Mouse (Mus musculus): ENCODE data around the gene G6pdx. TPM values are rescaled to one million over a fixed set of nuclear protein-coding genes. Genes with fewer than 3 reads are reported as not detected.

The G6pdx gene
- polyA plus RNA-seq, 1 experiment, result 35.0 TPM

DNA sequence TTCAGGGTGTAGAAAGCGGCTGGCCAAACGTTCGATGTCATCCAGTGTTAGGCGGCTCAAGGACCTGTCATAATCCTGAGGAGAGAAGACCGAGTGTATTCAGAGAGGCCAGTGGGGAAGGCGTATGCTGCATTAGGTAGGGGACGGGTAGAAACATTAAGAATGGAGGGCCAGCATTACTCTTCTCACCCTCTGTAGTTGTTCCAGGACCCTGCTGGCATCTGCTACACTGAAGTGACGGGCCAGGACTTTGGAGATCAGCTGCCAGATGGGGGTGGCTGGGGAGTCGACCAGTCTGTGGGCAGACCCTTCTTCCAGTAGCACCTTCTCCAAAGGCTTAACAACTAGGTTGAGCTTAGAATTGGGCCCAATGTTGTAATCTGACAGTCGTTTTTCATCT is 61.5 kb downstream of the G6pdx start:
- Histone ChIP-seq H3K4me1 (ENCODE audit: control insufficient read depth, insufficient read depth, low read length) (no peaks in the 10 kb centered on the region), H3K27me3 (ENCODE audit: control insufficient read depth, insufficient read depth, low read length, poor library complexity, severe bottlenecking) (no peaks in the 10 kb centered on the region)

More for the DNA sequence above, 61.5 kb downstream of the G6pdx start:
- Histone ChIP-seq H3K9ac (ENCODE audit: low read depth, poor library complexity, severe bottlenecking) (peak overlapping the region; percentile 85), H3K9me3 (replicated peaks; ENCODE audit: control insufficient read depth, insufficient read depth, low read length, poor library complexity, severe bottlenecking) (no peaks in the 10 kb centered on the region), H3K4me3 (ENCODE audit: low read depth, low read length) (peak overlapping the region; percentile 97), H3K36me3 (ENCODE audit: control insufficient read depth, insufficient read depth, low read length, poor library complexity, severe bottlenecking) (peaks cover 7% of the 10 kb centered on the region; the same call in 1 of the 2 replicates), H3K27ac (ENCODE audit: insufficient read depth, low read length) (no peak overlapping the region)
- TF ChIP-seq CTCF (IDR thresholded peaks at IDR 0.05; ENCODE audit: low read depth, low read length) (no peak), EP300 (IDR thresholded peaks at IDR 0.05; ENCODE audit: insufficient read depth, low read depth, low read length) (no peak), POLR2A (IDR thresholded peaks at IDR 0.05; ENCODE audit: insufficient read depth, low read length) (no peak)

Other genes starting within 250 kb of the G6pdx start
- gene Flna, start 179.4 kb downstream of the G6pdx start, polyA plus RNA-seq (2011; ENCODE audit: insufficient read depth, insufficient read length, low read depth, missing spikeins), result 288 and 325 TPM in 2 replicates
- gene Emd, start 174.5 kb downstream of the G6pdx start, polyA plus RNA-seq (2011; ENCODE audit: insufficient read depth, insufficient read length, low read depth, missing spikeins), result 154 and 169 TPM in 2 replicates
- gene Rpl10, start 158.4 kb downstream of the G6pdx start, polyA plus RNA-seq (2011; ENCODE audit: insufficient read depth, insufficient read length, low read depth, missing spikeins), result 239 and 288 TPM in 2 replicates
- 27.6 and 30.5 TPM in 2 replicates for gene Taz, start 147.3 kb downstream of the G6pdx start, polyA plus RNA-seq (2011; ENCODE audit: insufficient read depth, insufficient read length, low read depth, missing spikeins)
- gene Dnase1l1, start 146.9 kb downstream of the G6pdx start, polyA plus RNA-seq (2011; ENCODE audit: insufficient read depth, insufficient read length, low read depth, missing spikeins), result 3.9 and 5.9 TPM in 2 replicates
- 74.7 and 75.7 TPM in 2 replicates for gene Atp6ap1, start 132.1 kb downstream of the G6pdx start, polyA plus RNA-seq (2011; ENCODE audit: insufficient read depth, insufficient read length, low read depth, missing spikeins)
- gene Gdi1, start 124.2 kb downstream of the G6pdx start, polyA plus RNA-seq (2011; ENCODE audit: insufficient read depth, insufficient read length, low read depth, missing spikeins), result 157 and 164 TPM in 2 replicates
- gene Fam50a, start 116.2 kb downstream of the G6pdx start, polyA plus RNA-seq (2011; ENCODE audit: insufficient read depth, insufficient read length, low read depth, missing spikeins), result 58.9 and 63.7 TPM in 2 replicates
- 9.1 and 10.5 TPM in 2 replicates for gene Plxna3, start 100.1 kb downstream of the G6pdx start, polyA plus RNA-seq (2011; ENCODE audit: insufficient read depth, insufficient read length, low read depth, missing spikeins)
- 54.0 and 54.4 TPM in 2 replicates for gene Lage3, start 75.6 kb downstream of the G6pdx start, polyA plus RNA-seq (2011; ENCODE audit: insufficient read depth, insufficient read length, low read depth, missing spikeins)
- gene Ubl4a, start 56.0 kb downstream of the G6pdx start, polyA plus RNA-seq (2011; ENCODE audit: insufficient read depth, insufficient read length, low read depth, missing spikeins), result 45.2 and 57.1 TPM in 2 replicates
- gene Slc10a3, start 55.8 kb downstream of the G6pdx start, polyA plus RNA-seq (2011; ENCODE audit: insufficient read depth, insufficient read length, low read depth, missing spikeins), result 2.6 and 3.0 TPM in 2 replicates
- 10.8 and 14.2 TPM in 2 replicates for gene Fam3a, start 35.9 kb downstream of the G6pdx start, polyA plus RNA-seq (2011; ENCODE audit: insufficient read depth, insufficient read length, low read depth, missing spikeins)
- gene Ikbkg, start 35.9 kb downstream of the G6pdx start, polyA plus RNA-seq (2011; ENCODE audit: insufficient read depth, insufficient read length, low read depth, missing spikeins), result 16.4 and 20.5 TPM in 2 replicates
- not detected in 2 replicates for gene Gm6880, start 52.2 kb upstream of the G6pdx start, polyA plus RNA-seq (2011; ENCODE audit: insufficient read depth, insufficient read length, low read depth, missing spikeins)
- gene Olfr1326-ps1, start 145.7 kb upstream of the G6pdx start, polyA plus RNA-seq (2011; ENCODE audit: insufficient read depth, insufficient read length, low read depth, missing spikeins), result not detected in 2 replicates
- not detected in 2 replicates for gene Olfr1325, start 163.5 kb upstream of the G6pdx start, polyA plus RNA-seq (2011; ENCODE audit: insufficient read depth, insufficient read length, low read depth, missing spikeins)
- 0.30 and 0.43 TPM in 2 replicates for gene Gm5640, start 216.4 kb upstream of the G6pdx start, polyA plus RNA-seq (2011; ENCODE audit: insufficient read depth, insufficient read length, low read depth, missing spikeins)